12 mouse cellular contexts compared by ENCODE assay signal in genomic region chr4:107576742-107577141, GRCm38 (mm10).
A peak's percentile ranks its signal among the peaks of the same experiment; 100 is the strongest.
DNase-seq lines count a peak whose midpoint lies in the region; ATAC-seq and TF ChIP-seq lines count a peak whose summit lies in the region.
"Had no signal": no experiment of that assay in that cellular context is flagged by ENCODE, and none has a peak within 500 bp of the region (broad histone marks: within the 10 kb centered on the region; RNA-seq: fewer than 3 reads in every experiment).

No protein-coding gene starts in this region.

- H3K4me1 ChIP-seq in forebrain, embryonic 15.5 days: 0 out of 2 replicates have a peak, but pooled peaks cover 8% of the 10 kb centered on the region
- peaks cover 34% of the 10 kb centered on the region for H3K4me1 ChIP-seq in forebrain, embryonic 10.5 days
- H3K4me1 ChIP-seq in lung, adult 2 months (ENCODE audit: control insufficient read depth, insufficient read depth, low read length): no peaks in the 10 kb centered on the region
- H3K4me1 ChIP-seq: liver, embryonic 13.5 days had no signal

- WGBS in forebrain, embryonic 15.5 days: 42% methylated on average over 6 of the region's 6 CpGs
- 85% methylated on average over 6 of the region's 6 CpGs for WGBS in forebrain, embryonic 10.5 days
- WGBS in lung, adult 2 months: 29% methylated on average over 6 of the region's 6 CpGs

- H3K9ac ChIP-seq in forebrain, embryonic 15.5 days (replicated peaks): no peak overlapping the region
- H3K9ac ChIP-seq: hindbrain, embryonic 14.5 days; liver, embryonic 13.5 days had no signal

- TF ChIP-seq POLR2A in lung, adult 2 months (IDR thresholded peaks at IDR 0.05; ENCODE audit: borderline replicate concordance, extremely low read depth, low read depth, low read length): no peak

- H3K36me3 ChIP-seq in forebrain, embryonic 15.5 days: no peaks in the 10 kb centered on the region
- H3K36me3 ChIP-seq in forebrain, embryonic 10.5 days (replicated peaks): no peaks in the 10 kb centered on the region
- H3K36me3 ChIP-seq: heart, embryonic 10.5 days; liver, embryonic 13.5 days had no signal

- no peak overlapping the region for H3K4me2 ChIP-seq in forebrain, embryonic 15.5 days (replicated peaks)
- H3K4me2 ChIP-seq: hindbrain, embryonic 14.5 days; liver, embryonic 13.5 days had no signal

- H3K4me3 ChIP-seq in forebrain, embryonic 15.5 days: no peak overlapping the region
- no peak overlapping the region for H3K4me3 ChIP-seq in forebrain, embryonic 10.5 days
- H3K4me3 ChIP-seq in lung, adult 2 months (replicated peaks; ENCODE audit: extremely low read depth, low read depth, low read length): no peak overlapping the region
- H3K4me3 ChIP-seq: heart, embryonic 10.5 days; liver, embryonic 13.5 days had no signal

- H3K9me3 ChIP-seq in forebrain, embryonic 15.5 days: no peaks in the 10 kb centered on the region
- no peaks in the 10 kb centered on the region for H3K9me3 ChIP-seq in forebrain, embryonic 10.5 days
- H3K9me3 ChIP-seq: heart, embryonic 10.5 days; liver, embryonic 13.5 days had no signal

- no peak for TF ChIP-seq CTCF in lung, adult 2 months (IDR thresholded peaks at IDR 0.05; ENCODE audit: insufficient read depth, low read length)

- ATAC-seq in forebrain, embryonic 15.5 days (replicated peaks): 0 out of 2 replicates have a peak, but pooled peaks have one; percentile 8
- ATAC-seq in erythroblast, adult 5-6 weeks (replicated peaks; ENCODE audit: low FRiP score, poor library complexity, severe bottlenecking): no peak

- no peak for DNase-seq in forebrain, embryonic 10.5 days (ENCODE audit: extremely low spot score, low spot score)
- peak; percentile 43 for DNase-seq in lung, postnatal 14 days
- DNase-seq in lung, adult 2 months: no peak
- DNase-seq in layer of hippocampus, adult 18-20 months (ENCODE audit: low spot score in 2 of 2): peak; percentile 17 to 51
- peak; percentile 48 for DNase-seq in right cerebral cortex, postnatal 14 days
- DNase-seq in kidney, postnatal 14 days: no peak
- DNase-seq: liver, embryonic 13.5 days had no signal

- no peaks in the 10 kb centered on the region for H3K27me3 ChIP-seq in forebrain, embryonic 15.5 days
- no peaks in the 10 kb centered on the region for H3K27me3 ChIP-seq in forebrain, embryonic 10.5 days (ENCODE audit: poor library complexity, severe bottlenecking)
- H3K27me3 ChIP-seq: liver, embryonic 13.5 days had no signal

- H3K27ac ChIP-seq in forebrain, embryonic 15.5 days (replicated peaks): no peak overlapping the region
- H3K27ac ChIP-seq in forebrain, embryonic 10.5 days: no peak overlapping the region
- H3K27ac ChIP-seq: heart, embryonic 10.5 days; hindbrain, embryonic 14.5 days; liver, embryonic 13.5 days; stomach, postnatal 0 days had no signal

Comparison
In these comparisons a context has a peak if more than half of its experiments do, and no peak if none do; other contexts are left out.
1. DNase-seq: peak in lung, postnatal 14 days (single experiment), layer of hippocampus, adult 18-20 months (2 of 2) and right cerebral cortex, postnatal 14 days (single experiment); none in forebrain, embryonic 10.5 days (single experiment), lung, adult 2 months (single experiment) and kidney, postnatal 14 days (single experiment).